Mouse (Mus musculus) liver, adult 2 months (tissue): Measurements from ENCODE around the gene Foxd2.

Experiments used
- CTCF ChIP-seq: fragments of 200-500 bp; IDR thresholded peaks from 2 replicates; pipeline ENCODE4 v1.5.1; 2011; ENCODE audit warnings: low read depth, low read length, control low read depth
- POLR2A ChIP-seq: fragments of 200-500 bp; IDR thresholded peaks from 2 replicates; pipeline ENCODE4 v1.6.1; 2011; ENCODE audit warnings: low read length, control low read depth; ENCODE audit not compliant: insufficient read depth; ENCODE audit errors: extremely low read depth

DNA sequence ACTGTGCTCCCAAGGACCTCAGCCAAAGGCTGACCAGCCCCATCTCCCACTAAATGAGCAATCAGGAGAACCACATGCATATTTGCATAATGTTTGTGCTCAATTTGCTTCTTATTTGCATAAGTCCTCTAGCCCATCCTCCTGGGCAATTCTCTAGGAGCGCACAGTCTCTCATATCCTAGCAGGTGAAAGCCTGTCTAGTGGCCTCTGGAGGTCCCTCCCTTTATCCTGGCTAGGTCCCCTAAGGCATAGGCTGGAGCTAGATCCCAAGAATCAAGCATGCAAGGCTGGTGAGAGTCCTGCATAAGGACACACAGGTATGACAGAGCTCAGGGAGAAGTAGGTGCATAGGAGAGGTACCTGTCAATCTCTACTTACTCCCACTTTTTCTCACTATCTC, 26.4 kb downstream of the Foxd2 start:
- TF ChIP-seq POLR2A (no peak), CTCF (no peak)
